Mouse (Mus musculus): Measurements from ENCODE around the gene Npas3. TPM values are rescaled to one million over a fixed set of nuclear protein-coding genes. Genes with fewer than 3 reads are reported as not detected.

The Npas3 gene
- total RNA-seq, 2 experiments from 2014 or later = 18.0 to 21.1 TPM

- Histone ChIP-seq H3K27ac (no peak overlapping the region), H3K4me3 (no peak overlapping the region)
- intact Hi-C loops (cut with DNase I) = no loop called here
- DNase-seq (ENCODE audit: extremely low spot score in 1 of 2, low spot score in 2 of 2) = no peak
- no peak for TF ChIP-seq CTCF (IDR thresholded peaks at IDR 0.05)
Measured at GRCm38 (mm10) chr12:53865691-53866090, 617.2 kb downstream of the Npas3 start.

- TF ChIP-seq CTCF (IDR thresholded peaks at IDR 0.05) = no peak
- Histone ChIP-seq H3K4me3 (no peak overlapping the region), H3K27ac (no peak overlapping the region)
- intact Hi-C loops (cut with DNase I) = no loop called here
- DNase-seq (ENCODE audit: extremely low spot score in 1 of 2, low spot score in 2 of 2) = no peak
Measured at GRCm38 (mm10) chr12:53869981-53870380, 621.5 kb downstream of the Npas3 start.

- no peak for TF ChIP-seq CTCF (IDR thresholded peaks at IDR 0.05)
- H3K27ac ChIP-seq = no peak overlapping the region
- H3K4me3 ChIP-seq = no peak overlapping the region
- DNase-seq (ENCODE audit: extremely low spot score in 1 of 2, low spot score in 2 of 2) = no peak
- intact Hi-C loops (cut with DNase I) = no loop called here
Measured at GRCm38 (mm10) chr12:53875226-53875625, 626.7 kb downstream of the Npas3 start.

GRCm38 (mm10) chr12:53876693-53877092, 628.2 kb downstream of the Npas3 start:
- DNase-seq (ENCODE audit: extremely low spot score in 1 of 2, low spot score in 2 of 2) = no peak
- no peak for TF ChIP-seq CTCF (IDR thresholded peaks at IDR 0.05)
- intact Hi-C loops (cut with DNase I) = no loop called here
- no peak overlapping the region for H3K4me3 ChIP-seq
- H3K27ac ChIP-seq = no peak overlapping the region

GRCm38 (mm10) chr12:53881684-53882083, 633.2 kb downstream of the Npas3 start:
- no peak overlapping the region for H3K4me3 ChIP-seq
- TF ChIP-seq CTCF (IDR thresholded peaks at IDR 0.05) = no peak
- intact Hi-C loops (cut with DNase I) = no loop called here
- H3K27ac ChIP-seq = no peak overlapping the region
- no peak for DNase-seq (ENCODE audit: extremely low spot score in 1 of 2, low spot score in 2 of 2)

GRCm38 (mm10) chr12:53882863-53883262, 634.4 kb downstream of the Npas3 start:
- Histone ChIP-seq H3K27ac (no peak overlapping the region), H3K4me3 (no peak overlapping the region)
- intact Hi-C loops (cut with DNase I) = no loop called here
- no peak for DNase-seq (ENCODE audit: extremely low spot score in 1 of 2, low spot score in 2 of 2)
- TF ChIP-seq CTCF (IDR thresholded peaks at IDR 0.05) = no peak

- DNase-seq (ENCODE audit: extremely low spot score in 1 of 2, low spot score in 2 of 2) = no peak
- H3K4me3 ChIP-seq = no peak overlapping the region
- intact Hi-C loops (cut with DNase I) = no loop called here
- no peak for TF ChIP-seq CTCF (IDR thresholded peaks at IDR 0.05)
- no peak overlapping the region for H3K27ac ChIP-seq
Measured at GRCm38 (mm10) chr12:53888624-53889023, 640.1 kb downstream of the Npas3 start.

GRCm38 (mm10) chr12:53895909-53896308, 647.4 kb downstream of the Npas3 start:
- Histone ChIP-seq H3K27ac (no peak overlapping the region), H3K4me3 (no peak overlapping the region)
- intact Hi-C loops (cut with DNase I) = no loop called here
- no peak for DNase-seq (ENCODE audit: extremely low spot score in 1 of 2, low spot score in 2 of 2)
- TF ChIP-seq CTCF (IDR thresholded peaks at IDR 0.05) = no peak

GRCm38 (mm10) chr12:53908761-53909160, 660.3 kb downstream of the Npas3 start:
- Histone ChIP-seq H3K4me3 (no peak overlapping the region), H3K27ac (no peak overlapping the region)
- no peak for DNase-seq (ENCODE audit: extremely low spot score in 1 of 2, low spot score in 2 of 2)
- intact Hi-C loops (cut with DNase I) = no loop called here
- TF ChIP-seq CTCF (IDR thresholded peaks at IDR 0.05) = no peak

- Histone ChIP-seq H3K4me3 (no peak overlapping the region), H3K27ac (no peak overlapping the region)
- intact Hi-C loops (cut with DNase I) = loop anchor here (1.0 to 5.0 kb wide), 2 partner anchors 68 to 82 kb away; no protein-coding TSS in a partner anchor
- TF ChIP-seq CTCF (IDR thresholded peaks at IDR 0.05) = no peak
- DNase-seq (ENCODE audit: extremely low spot score in 1 of 2, low spot score in 2 of 2) = no peak
Measured at GRCm38 (mm10) chr12:53910192-53910591, 661.7 kb downstream of the Npas3 start.

GRCm38 (mm10) chr12:53922153-53922552, 673.7 kb downstream of the Npas3 start:
- no peak for TF ChIP-seq CTCF (IDR thresholded peaks at IDR 0.05)
- Histone ChIP-seq H3K27ac (no peak overlapping the region), H3K4me3 (no peak overlapping the region)
- intact Hi-C loops (cut with DNase I) = no loop called here
- DNase-seq (ENCODE audit: extremely low spot score in 1 of 2, low spot score in 2 of 2) = no peak

GRCm38 (mm10) chr12:53948826-53949225, 700.3 kb downstream of the Npas3 start:
- no peak for TF ChIP-seq CTCF (IDR thresholded peaks at IDR 0.05)
- DNase-seq (ENCODE audit: extremely low spot score in 1 of 2, low spot score in 2 of 2) = no peak

GRCm38 (mm10) chr12:53962004-53962403, 713.5 kb downstream of the Npas3 start:
- TF ChIP-seq CTCF (IDR thresholded peaks at IDR 0.05) = no peak
- Histone ChIP-seq H3K27ac (no peak overlapping the region), H3K4me3 (no peak overlapping the region)
- DNase-seq (ENCODE audit: extremely low spot score in 1 of 2, low spot score in 2 of 2) = no peak
- intact Hi-C loops (cut with DNase I) = no loop called here

More at GRCm38 (mm10) chr12:53948826-53949225, 700.3 kb downstream of the Npas3 start:
- Histone ChIP-seq H3K27ac (no peak overlapping the region), H3K4me3 (no peak overlapping the region)
- intact Hi-C loops (cut with DNase I) = no loop called here

Data from left cerebral cortex, adult 2 months (tissue).